Mouse (Mus musculus) brown adipose tissue, adult 24 weeks (tissue): ENCODE data around the gene Prdm4. TPM values are rescaled to one million over a fixed set of nuclear protein-coding genes. Genes with fewer than 3 reads are reported as not detected.

Experiments used
- H3K27ac ChIP-seq: fragments of 200-500 bp; replicated peaks from 2 replicates; pipeline ENCODE4 v1.5.1; 2012; ENCODE audit warnings: low read depth, mild to moderate bottlenecking, low read length
- H3K4me1 ChIP-seq: fragments of 200-500 bp; 2 replicates; pipeline ENCODE4 v1.6.1; 2012; ENCODE audit warnings: low read length, mixed read lengths; ENCODE audit not compliant: control insufficient read depth, insufficient read depth, insufficient read length
- H3K4me3 ChIP-seq: fragments of 200-500 bp; 2 replicates; pipeline ENCODE4 v1.5.1; 2012; ENCODE audit warnings: low read depth, mild to moderate bottlenecking, low read length, moderate library complexity; ENCODE audit not compliant: insufficient read depth
- polyA plus RNA-seq: library from polyadenylated mRNA; stranded (reverse); fragments of >200 nt; gene quantifications from 2 replicates; pipeline ENCODE4 v1.2.4, GENCODE M21; 2012; ENCODE audit not compliant: missing spikeins, insufficient read depth, insufficient read length

Prdm4 gene
- polyA plus RNA-seq: 4.3 and 6.4 TPM in 2 replicates

- no peaks in the 10 kb centered on the region for H3K4me1 ChIP-seq
- peak within 1 kb of the TSS; percentile 99 for H3K4me3 ChIP-seq
- H3K27ac ChIP-seq: 0 out of 2 replicates have a peak within 1 kb of the TSS, but pooled peaks have one; percentile 2
These were observed at the start of gene Prdm4 for GRCm38 (mm10) chr10:85916498-85917309. TSS of gene Prdm4 (minus strand) at chr10:85917142.

- Histone ChIP-seq H3K4me1 (no peaks in the 10 kb centered on the region), H3K27ac (no peak overlapping the region), H3K4me3 (no peak overlapping the region)
These were observed 49.5 kb upstream of the Prdm4 start for GRCm38 (mm10) chr10:85966476-85966875.

- Histone ChIP-seq H3K4me1 (no peaks in the 10 kb centered on the region), H3K4me3 (no peak overlapping the region), H3K27ac (no peak overlapping the region)
These were observed 47.4 kb upstream of the Prdm4 start for GRCm38 (mm10) chr10:85964316-85964715.

- Histone ChIP-seq H3K4me3 (no peak overlapping the region), H3K27ac (no peak overlapping the region), H3K4me1 (no peaks in the 10 kb centered on the region)
These were observed 46.0 kb upstream of the Prdm4 start for GRCm38 (mm10) chr10:85962897-85963296.

GRCm38 (mm10) chr10:85957464-85957950, 40.6 kb upstream of the Prdm4 start, which contains the start of gene Rtcb:
TSS of gene Rtcb (minus strand) at chr10:85957823.
- Histone ChIP-seq H3K4me1 (peaks cover 3% of the 10 kb centered on the region; the same call in 1 of the 2 replicates), H3K4me3 (peak within 1 kb of the TSS; percentile 96), H3K27ac (peak within 1 kb of the TSS; percentile 53)

GRCm38 (mm10) chr10:85956871-85957419, 40.0 kb upstream of the Prdm4 start:
- Histone ChIP-seq H3K27ac (peak overlapping the region; percentile 53; the same call in 1 of the 2 replicates), H3K4me1 (peaks cover 3% of the 10 kb centered on the region; the same call in 1 of the 2 replicates)

GRCm38 (mm10) chr10:85954429-85954828, 37.5 kb upstream of the Prdm4 start:
- H3K4me3 ChIP-seq: no peak overlapping the region
- no peak overlapping the region for H3K27ac ChIP-seq
- peaks cover 3% of the 10 kb centered on the region; the same call in 1 of the 2 replicates for H3K4me1 ChIP-seq

More at GRCm38 (mm10) chr10:85956871-85957419, 40.0 kb upstream of the Prdm4 start:
- peak overlapping the region; percentile 96 for H3K4me3 ChIP-seq

- H3K4me1 ChIP-seq: peaks cover 3% of the 10 kb centered on the region; the same call in 1 of the 2 replicates
- H3K4me3 ChIP-seq: no peak overlapping the region
- no peak overlapping the region for H3K27ac ChIP-seq
These were observed 36.5 kb upstream of the Prdm4 start for GRCm38 (mm10) chr10:85953401-85953800.

- Histone ChIP-seq H3K4me3 (no peak overlapping the region), H3K27ac (no peak overlapping the region), H3K4me1 (peaks cover 3% of the 10 kb centered on the region; the same call in 1 of the 2 replicates)
These were observed 35.0 kb upstream of the Prdm4 start for GRCm38 (mm10) chr10:85951765-85952443.

- Histone ChIP-seq H3K27ac (no peak overlapping the region), H3K4me3 (no peak overlapping the region), H3K4me1 (no peaks in the 10 kb centered on the region)
These were observed 31.7 kb upstream of the Prdm4 start for GRCm38 (mm10) chr10:85948483-85949196.

- no peak overlapping the region for H3K27ac ChIP-seq
These were observed 19.5 kb upstream of the Prdm4 start for GRCm38 (mm10) chr10:85936280-85936965.

GRCm38 (mm10) chr10:85929962-85930361, 13.0 kb upstream of the Prdm4 start:
- H3K27ac ChIP-seq: no peak overlapping the region
- H3K4me1 ChIP-seq: no peaks in the 10 kb centered on the region
- no peak overlapping the region for H3K4me3 ChIP-seq

More at GRCm38 (mm10) chr10:85936280-85936965, 19.5 kb upstream of the Prdm4 start:
- no peaks in the 10 kb centered on the region for H3K4me1 ChIP-seq
- no peak overlapping the region for H3K4me3 ChIP-seq

GRCm38 (mm10) chr10:85929208-85929591, 12.3 kb upstream of the Prdm4 start:
- Histone ChIP-seq H3K27ac (no peak overlapping the region), H3K4me1 (no peaks in the 10 kb centered on the region), H3K4me3 (no peak overlapping the region)
